Mouse (Mus musculus): ENCODE measurements around the gene Dchs2.

Gene Dchs2

GRCm38 (mm10) chr3:83155600-83155999 is 27.9 kb downstream of the Dchs2 start:
- DNase-seq = peak in 1 of 2 experiments; percentile 39

GRCm38 (mm10) chr3:83156165-83156564 is 28.4 kb downstream of the Dchs2 start:
- no peak for DNase-seq

DNA sequence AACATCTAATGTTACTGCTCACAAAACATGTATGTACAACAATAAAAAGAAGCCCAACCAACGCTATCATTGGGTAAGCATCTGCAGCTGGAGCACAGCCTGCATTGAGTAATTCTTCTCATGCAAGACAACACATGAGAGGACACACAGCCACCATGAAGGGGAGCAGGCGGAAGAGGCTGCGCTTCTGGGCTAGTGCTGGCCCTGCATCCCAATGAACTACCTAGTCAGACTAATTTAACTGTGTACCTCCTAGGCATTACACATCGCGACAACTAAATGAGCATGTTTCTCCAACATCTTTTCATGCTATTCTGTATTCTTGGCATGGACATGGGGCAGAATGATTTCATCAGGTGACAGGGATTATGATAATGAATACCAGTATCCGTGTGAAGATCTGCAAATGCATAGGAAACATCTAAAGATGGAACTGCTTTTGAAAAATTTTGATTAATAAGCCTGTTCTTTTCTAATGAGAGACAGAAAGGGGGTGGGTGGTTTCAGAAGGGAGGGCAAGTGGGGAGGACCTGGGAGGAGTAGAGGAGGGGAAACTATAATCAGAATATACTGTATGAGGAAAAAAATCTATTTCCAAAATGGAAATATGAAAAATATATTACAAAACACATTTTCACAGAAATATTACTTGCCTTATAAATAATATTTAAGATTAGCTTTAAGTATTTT is 33.9 kb downstream of the Dchs2 start:
- no peak for DNase-seq

- no peak for DNase-seq
Observed at GRCm38 (mm10) chr3:83163676-83164075, 35.9 kb downstream of the Dchs2 start.

GRCm38 (mm10) chr3:83185527-83185926 is 57.8 kb downstream of the Dchs2 start:
- DNase-seq = no peak

- peak in 1 of 2 experiments; percentile 31 for DNase-seq
Observed at GRCm38 (mm10) chr3:83191271-83191670, 63.5 kb downstream of the Dchs2 start.

GRCm38 (mm10) chr3:83192401-83192800 is 64.7 kb downstream of the Dchs2 start:
- no peak for DNase-seq

DNA sequence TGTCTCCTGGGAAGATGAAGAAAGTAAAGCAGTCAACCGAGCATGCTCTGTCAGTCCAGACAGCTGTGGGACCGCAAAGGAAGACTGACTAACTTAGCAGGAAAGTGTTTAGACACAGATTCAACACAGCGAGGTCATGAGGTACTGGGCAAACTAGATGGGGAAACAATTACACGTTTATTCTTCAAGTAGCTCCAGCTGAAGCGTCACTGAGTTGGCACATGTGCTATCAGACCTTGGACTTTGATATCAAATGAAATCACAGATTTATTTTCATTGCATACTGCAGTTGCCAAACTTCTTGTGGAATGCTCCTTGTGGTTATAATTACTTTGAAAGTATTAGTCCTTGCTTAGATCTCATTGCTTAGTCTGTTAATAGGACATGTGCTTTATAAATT is 67.2 kb downstream of the Dchs2 start:
- no peak for DNase-seq

GRCm38 (mm10) chr3:83201286-83201980 is 73.7 kb downstream of the Dchs2 start:
- DNase-seq = no peak

GRCm38 (mm10) chr3:83205073-83205668 is 77.4 kb downstream of the Dchs2 start:
- DNase-seq = no peak

GRCm38 (mm10) chr3:83209646-83210045 is 81.9 kb downstream of the Dchs2 start:
- no peak for DNase-seq

DNA sequence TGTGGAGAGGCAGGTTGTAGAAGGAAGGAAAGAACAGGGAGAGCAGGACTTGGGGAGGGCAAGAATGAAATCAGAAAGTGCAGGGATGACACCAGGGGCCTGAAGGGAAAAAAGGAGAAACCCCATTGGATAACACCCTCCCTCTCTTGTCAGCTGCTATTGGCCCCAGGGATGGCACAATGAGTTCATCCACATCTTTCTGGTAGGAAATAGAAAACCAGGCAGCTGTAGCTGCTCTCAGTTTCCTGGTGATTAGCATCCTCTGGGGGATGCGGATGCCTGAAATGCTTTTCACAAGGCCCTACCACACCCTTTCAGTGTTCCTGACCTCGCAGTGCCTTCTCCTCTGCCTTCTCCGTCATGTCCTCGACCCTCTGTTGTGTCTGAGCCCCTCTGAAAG is 82.5 kb downstream of the Dchs2 start:
- DNase-seq = no peak

DNA sequence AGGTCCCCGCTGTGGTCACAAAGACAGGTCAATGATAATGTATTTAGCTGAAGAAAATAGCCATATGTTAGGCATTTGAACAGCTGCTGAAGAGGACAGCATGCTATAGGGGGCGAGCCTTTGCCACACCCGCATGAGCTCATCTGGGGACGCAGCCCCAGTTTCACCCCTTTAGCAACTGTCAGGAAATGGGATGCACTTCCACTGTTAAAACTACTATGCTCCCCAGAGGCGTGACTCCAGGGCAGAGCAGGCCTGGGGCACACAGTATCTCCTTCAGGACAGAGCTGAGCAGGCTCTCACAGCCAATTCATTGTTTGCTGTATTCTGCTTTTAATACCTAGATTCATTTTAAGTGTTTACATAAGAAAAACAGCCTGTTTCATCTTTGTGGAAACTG is 84.2 kb downstream of the Dchs2 start:
- no peak for DNase-seq

DNA sequence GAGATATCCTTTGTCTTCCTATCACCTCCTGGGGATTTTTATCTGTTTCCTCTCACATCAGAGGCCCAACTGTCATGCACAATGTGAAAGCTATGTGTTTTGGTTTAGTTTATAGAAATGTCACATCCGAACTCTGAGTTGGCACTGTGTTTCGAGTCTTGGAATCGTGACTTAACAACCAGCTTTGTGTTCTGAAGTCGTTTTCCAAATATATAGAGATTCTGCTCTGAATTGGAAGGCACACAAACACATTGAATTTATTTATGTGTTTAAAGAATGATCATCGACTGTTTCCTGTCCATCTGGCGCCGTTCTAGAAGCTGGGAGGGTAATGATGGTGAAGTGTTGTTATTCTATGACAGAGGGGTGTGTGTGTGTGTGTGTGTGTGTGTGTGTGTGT is 84.8 kb downstream of the Dchs2 start:
- peak; percentile 40 for DNase-seq

DNA sequence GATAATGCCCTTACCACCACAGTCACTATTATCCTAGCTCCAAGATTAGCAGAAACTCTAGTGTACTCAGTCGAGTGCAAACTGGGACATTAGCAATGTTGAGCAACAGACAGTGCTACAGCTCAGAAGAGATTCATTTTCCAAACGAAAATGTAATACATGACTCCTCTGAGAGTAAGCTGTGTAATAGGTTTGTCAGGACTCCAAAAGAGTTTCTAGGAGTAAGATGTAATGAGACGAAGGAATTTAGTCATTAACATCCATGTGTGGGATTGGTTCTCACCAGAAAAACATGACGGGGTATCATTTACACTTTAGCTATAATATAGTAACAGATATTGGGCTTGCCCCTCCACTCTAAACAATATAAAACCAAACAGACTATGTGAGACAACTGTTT is 90.3 kb downstream of the Dchs2 start:
- no peak for DNase-seq

DNA sequence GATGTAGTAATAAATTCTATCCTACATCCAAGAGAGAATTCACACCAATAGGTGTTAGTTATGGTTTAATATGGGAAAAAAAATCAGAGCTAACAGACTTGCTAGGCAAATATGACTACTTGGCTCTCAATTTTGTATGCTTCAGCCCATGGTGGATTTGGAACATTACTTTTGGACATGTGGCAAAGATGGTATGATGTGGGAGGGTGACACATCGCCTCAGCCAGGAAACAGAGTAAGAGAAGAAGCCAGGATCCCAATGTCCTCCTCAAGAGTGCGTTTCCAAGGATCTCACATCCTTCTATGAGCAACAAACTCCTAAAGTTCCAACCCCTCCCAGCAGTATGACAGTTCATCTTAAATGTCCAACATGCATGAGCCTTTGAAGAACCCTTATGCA is 92.4 kb downstream of the Dchs2 start:
- DNase-seq = no peak

DNA sequence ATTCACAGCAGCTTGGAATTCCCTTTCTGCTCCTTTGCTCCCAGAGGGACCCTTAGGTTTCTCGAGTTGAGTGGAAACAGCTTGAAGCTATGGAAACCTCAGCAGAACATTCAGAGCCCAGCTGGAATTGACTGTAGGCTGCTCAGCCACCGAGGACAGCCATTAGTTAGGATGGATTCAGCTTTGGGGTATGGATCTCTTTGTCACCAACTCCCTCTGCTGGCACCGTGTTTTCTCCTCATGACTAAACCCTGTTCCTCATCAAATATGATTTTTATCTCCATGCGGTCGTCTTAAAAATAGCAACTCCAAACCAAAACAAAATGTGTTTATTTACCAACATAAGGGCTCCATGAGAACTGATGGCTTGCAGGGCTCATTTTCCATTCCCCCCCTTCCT is 94.4 kb downstream of the Dchs2 start:
- peak; percentile 33 to 36 for DNase-seq

- DNase-seq = no peak
Observed at GRCm38 (mm10) chr3:83228383-83228782, 100.6 kb downstream of the Dchs2 start.

DNA sequence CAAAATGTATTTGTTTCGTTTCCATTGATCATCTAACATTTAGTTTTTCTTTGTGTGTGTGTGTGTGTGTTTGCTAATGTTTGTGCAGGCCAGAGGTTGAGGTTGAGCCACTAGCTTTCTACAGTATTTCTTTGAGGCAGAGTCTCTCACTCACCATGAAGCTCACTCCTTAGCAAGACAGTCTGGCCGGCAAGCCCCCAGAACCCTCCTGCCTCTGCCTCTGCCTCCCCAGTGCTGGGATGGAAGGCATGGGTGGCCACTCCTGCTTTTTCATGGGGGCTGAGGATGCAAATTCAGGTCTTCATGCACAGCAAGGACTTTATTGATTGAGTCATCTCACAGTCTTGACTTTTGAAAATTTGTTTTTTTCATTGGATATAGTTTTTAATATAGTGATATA is 102.6 kb downstream of the Dchs2 start:
- no peak for DNase-seq

- DNase-seq = no peak
Observed at GRCm38 (mm10) chr3:83234457-83234856, 106.7 kb downstream of the Dchs2 start.

DNA sequence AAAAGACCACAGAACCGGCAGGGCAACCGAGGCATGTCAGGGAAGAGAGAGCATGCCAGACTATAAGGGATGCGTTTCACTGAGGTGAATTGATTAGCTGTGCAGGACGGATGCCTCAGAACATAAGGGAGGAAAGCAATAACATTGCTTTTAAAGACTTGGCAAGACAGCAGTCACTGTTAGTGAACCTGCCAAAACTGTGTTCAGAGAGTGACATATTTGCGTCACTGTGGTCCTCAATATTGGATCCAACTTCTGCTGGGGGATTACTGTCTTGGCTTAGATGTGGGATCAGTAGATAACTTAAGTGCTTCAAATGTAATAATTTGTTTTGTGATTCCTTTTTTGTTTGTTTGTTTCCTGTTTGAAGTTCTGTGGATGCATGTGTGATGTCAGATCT is 107.3 kb downstream of the Dchs2 start:
- no peak for DNase-seq

DNA sequence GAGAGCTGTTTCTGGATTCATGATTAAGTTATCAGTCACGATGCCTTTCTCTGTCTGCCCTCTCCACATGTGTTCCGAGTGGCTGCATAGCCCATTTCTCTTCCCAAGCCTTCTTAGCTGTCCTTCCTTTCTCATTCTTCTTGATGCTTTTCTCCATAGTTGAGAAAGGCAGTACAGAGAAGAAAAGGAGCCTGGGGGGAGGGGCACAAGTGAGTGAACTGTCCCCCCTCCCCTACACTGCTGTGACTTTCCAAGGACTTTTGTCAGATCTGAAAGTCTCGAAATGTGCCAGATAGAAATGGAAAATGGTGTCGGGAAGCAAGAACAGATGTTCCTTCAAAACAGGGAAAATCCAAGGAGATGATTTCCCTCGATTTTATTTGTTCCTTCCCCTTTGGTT is 118.8 kb downstream of the Dchs2 start:
- peak in 1 of 2 experiments; percentile 20 for DNase-seq

- no peak for DNase-seq
Observed at GRCm38 (mm10) chr3:83250001-83250545, 122.3 kb downstream of the Dchs2 start.

- DNase-seq = peak in 1 of 2 experiments; percentile 28
Observed at GRCm38 (mm10) chr3:83251899-83252298, 124.2 kb downstream of the Dchs2 start.

Data from lung, postnatal 4 days (tissue).